Mouse (Mus musculus): ENCODE results near the gene Hlcs.

DNA sequence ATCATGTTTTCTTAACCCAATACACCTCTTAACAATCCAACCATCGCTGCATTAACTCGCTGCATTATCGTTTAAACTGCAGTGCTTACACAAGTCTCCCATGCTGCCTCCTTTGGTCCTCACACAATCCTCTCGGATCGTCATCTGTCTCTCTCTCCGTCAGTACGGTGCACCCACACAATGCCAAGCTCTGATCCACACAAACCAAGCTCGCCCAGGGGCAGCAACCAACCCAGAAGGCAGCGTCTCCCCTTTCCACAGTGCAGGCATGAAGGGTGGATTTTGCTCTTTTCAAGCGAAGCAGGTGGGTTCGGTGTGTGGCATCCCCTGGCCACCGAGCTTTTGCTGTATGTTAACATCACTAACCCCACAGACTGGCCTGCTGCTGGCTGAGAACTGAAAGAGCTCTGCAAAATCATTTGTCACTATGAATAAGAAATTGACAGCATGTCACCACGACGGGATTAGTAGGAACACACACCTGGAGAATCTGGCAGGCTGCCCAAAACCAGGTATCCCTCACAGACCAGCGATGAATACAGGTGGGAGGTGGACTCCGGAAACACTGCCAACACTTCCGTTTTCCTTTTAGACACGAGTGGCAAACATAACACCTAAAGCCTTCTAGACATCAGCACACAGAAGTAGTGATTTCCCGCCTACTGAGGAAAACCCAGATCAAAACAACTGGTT is 52.3 kb downstream of the Hlcs start:
- TF ChIP-seq POLR2A (IDR thresholded peaks at IDR 0.05; ENCODE audit: control insufficient read depth, extremely low read depth, insufficient read depth, low read length, poor library complexity) (no peak), CTCF (IDR thresholded peaks at IDR 0.05; ENCODE audit: borderline replicate concordance, control insufficient read depth, extremely low read depth, insufficient read depth, low read length, poor library complexity) (no peak)

Data from thymus, adult 2 months (tissue).